Mouse (Mus musculus): ENCODE data around the gene Myl7. TPM values are rescaled to one million over a fixed set of nuclear protein-coding genes. Genes with fewer than 3 reads are reported as not detected.
"Not testable (repeated sequence)": the region's sequence is repeated elsewhere in the genome, so short reads cannot be mapped to it uniquely, and the experiment has no call there.

Gene Myl7
- polyA plus RNA-seq, 1 experiment from 2014 or later = 0.39 TPM

GRCm38 (mm10) chr11:5901950-5902349, 3.4 kb upstream of the Myl7 start:
- H3K27ac ChIP-seq = peak overlapping the region; percentile 82
- peak; percentile 84 for ATAC-seq

GRCm38 (mm10) chr11:5901320-5901719, 2.7 kb upstream of the Myl7 start:
- H3K27me3 ChIP-seq = peaks cover 12% of the 10 kb centered on the region; the same call in 1 of the 2 replicates
- peak; percentile 15; the same call in 1 of the 2 replicates for ATAC-seq
- H3K4me3 ChIP-seq (replicated peaks) = peak overlapping the region; percentile 45
- H3K4me1 ChIP-seq (replicated peaks) = peaks cover 30% of the 10 kb centered on the region
- peak overlapping the region; percentile 71 for H3K9ac ChIP-seq (replicated peaks)
- H3K4me2 ChIP-seq (replicated peaks) = peak overlapping the region; percentile 71
- 15% methylated on average over 3 of the region's 3 CpGs for WGBS
- peak overlapping the region; percentile 82 for H3K27ac ChIP-seq
- no peaks in the 10 kb centered on the region for H3K36me3 ChIP-seq
- H3K9me3 ChIP-seq = no peaks in the 10 kb centered on the region

More at GRCm38 (mm10) chr11:5901950-5902349, 3.4 kb upstream of the Myl7 start:
- Histone ChIP-seq H3K27me3 (peaks cover 6% of the 10 kb centered on the region; the same call in 1 of the 2 replicates), H3K4me2 (replicated peaks) (peak overlapping the region; percentile 71), H3K4me1 (replicated peaks) (peaks cover 30% of the 10 kb centered on the region), H3K9ac (replicated peaks) (peak overlapping the region; percentile 71), H3K9me3 (no peaks in the 10 kb centered on the region), H3K36me3 (no peaks in the 10 kb centered on the region), H3K4me3 (replicated peaks) (peak overlapping the region; percentile 45)
- 0% methylated on average over 32 of the region's 32 CpGs for WGBS

- Histone ChIP-seq H3K4me3 (replicated peaks) (no peak overlapping the region), H3K27ac (no peak overlapping the region), H3K27me3 (peaks cover 14% of the 10 kb centered on the region; the same call in 1 of the 2 replicates), H3K4me2 (replicated peaks) (no peak overlapping the region), H3K9ac (replicated peaks) (no peak overlapping the region), H3K9me3 (no peaks in the 10 kb centered on the region), H3K36me3 (no peaks in the 10 kb centered on the region), H3K4me1 (replicated peaks) (peaks cover 30% of the 10 kb centered on the region)
- no peak for ATAC-seq
- WGBS = 90% methylated on average over 10 of the region's 10 CpGs
Observed at GRCm38 (mm10) chr11:5899286-5899685, 704 bp upstream of the Myl7 start.

GRCm38 (mm10) chr11:5897839-5898238, 743 bp downstream of the Myl7 start:
- Histone ChIP-seq H3K27ac (no peak overlapping the region), H3K4me3 (replicated peaks) (no peak overlapping the region), H3K36me3 (no peaks in the 10 kb centered on the region), H3K9me3 (no peaks in the 10 kb centered on the region), H3K9ac (replicated peaks) (no peak overlapping the region), H3K4me2 (replicated peaks) (no peak overlapping the region), H3K4me1 (replicated peaks) (peaks cover 37% of the 10 kb centered on the region), H3K27me3 (peaks cover 14% of the 10 kb centered on the region; the same call in 1 of the 2 replicates)
- WGBS = 8% methylated on average over 10 of the region's 10 CpGs
- ATAC-seq = no peak

GRCm38 (mm10) chr11:5897230-5897629, 1.4 kb downstream of the Myl7 start:
- Histone ChIP-seq H3K36me3 (no peaks in the 10 kb centered on the region), H3K9me3 (no peaks in the 10 kb centered on the region), H3K27ac (no peak overlapping the region), H3K4me1 (replicated peaks) (peaks cover 37% of the 10 kb centered on the region), H3K4me3 (replicated peaks) (no peak overlapping the region), H3K4me2 (replicated peaks) (no peak overlapping the region), H3K27me3 (peaks cover 14% of the 10 kb centered on the region; the same call in 1 of the 2 replicates), H3K9ac (replicated peaks) (no peak overlapping the region)
- WGBS = 15% methylated on average over 16 of the region's 16 CpGs
- no peak for ATAC-seq

- Histone ChIP-seq H3K9ac (replicated peaks) (no peak overlapping the region), H3K4me2 (replicated peaks) (no peak overlapping the region), H3K4me1 (replicated peaks) (peaks cover 24% of the 10 kb centered on the region), H3K4me3 (replicated peaks) (no peak overlapping the region), H3K27me3 (peaks cover 11% of the 10 kb centered on the region; the same call in 1 of the 2 replicates), H3K9me3 (no peaks in the 10 kb centered on the region), H3K36me3 (no peaks in the 10 kb centered on the region), H3K27ac (no peak overlapping the region)
- WGBS = 73% methylated on average over 6 of the region's 6 CpGs
- ATAC-seq = no peak
Observed at GRCm38 (mm10) chr11:5893807-5894206, 4.8 kb downstream of the Myl7 start.

GRCm38 (mm10) chr11:5892810-5893368, 5.7 kb downstream of the Myl7 start:
- no peak overlapping the region for H3K4me2 ChIP-seq (replicated peaks)
- no peak overlapping the region for H3K27ac ChIP-seq
- no peaks in the 10 kb centered on the region for H3K9me3 ChIP-seq
- peaks cover 23% of the 10 kb centered on the region for H3K4me1 ChIP-seq (replicated peaks)
- 49% methylated on average over 4 of the region's 4 CpGs for WGBS
- H3K36me3 ChIP-seq = no peaks in the 10 kb centered on the region
- H3K9ac ChIP-seq (replicated peaks) = no peak overlapping the region
- H3K27me3 ChIP-seq = peaks cover 11% of the 10 kb centered on the region; the same call in 1 of the 2 replicates
- ATAC-seq = no peak
- H3K4me3 ChIP-seq (replicated peaks) = no peak overlapping the region

GRCm38 (mm10) chr11:5892151-5892591, 6.4 kb downstream of the Myl7 start:
- no peak for ATAC-seq
- 0 out of 2 replicates have a peak, but pooled peaks cover 10% of the 10 kb centered on the region for H3K27me3 ChIP-seq
- peaks cover 23% of the 10 kb centered on the region for H3K4me1 ChIP-seq (replicated peaks)
- 72% methylated on average over 8 of the region's 8 CpGs for WGBS
- H3K4me3 ChIP-seq (replicated peaks) = no peak overlapping the region
- no peak overlapping the region for H3K9ac ChIP-seq (replicated peaks)
- H3K4me2 ChIP-seq (replicated peaks) = no peak overlapping the region
- no peaks in the 10 kb centered on the region for H3K36me3 ChIP-seq
- no peak overlapping the region for H3K27ac ChIP-seq
- H3K9me3 ChIP-seq = no peaks in the 10 kb centered on the region

- not testable (repeated sequence) for H3K9ac ChIP-seq (replicated peaks); H3K27me3 ChIP-seq; H3K4me2 ChIP-seq (replicated peaks); H3K36me3 ChIP-seq; H3K9me3 ChIP-seq; H3K4me3 ChIP-seq (replicated peaks); ATAC-seq; H3K27ac ChIP-seq
- peaks cover 24% of the 10 kb centered on the region for H3K4me1 ChIP-seq (replicated peaks)
- 77% methylated on average over 5 of the region's 5 CpGs for WGBS
Observed at GRCm38 (mm10) chr11:5888563-5888962, 10.0 kb downstream of the Myl7 start.

GRCm38 (mm10) chr11:5887250-5887649, 11.3 kb downstream of the Myl7 start:
- Histone ChIP-seq H3K4me1 (replicated peaks) (peaks cover 14% of the 10 kb centered on the region), H3K27ac (no peak overlapping the region; the same call in 1 of the 2 replicates), H3K27me3 (no peaks in the 10 kb centered on the region), H3K9ac (replicated peaks) (peak overlapping the region; percentile 54), H3K4me2 (replicated peaks) (no peak overlapping the region), H3K9me3 (no peaks in the 10 kb centered on the region), H3K4me3 (replicated peaks) (no peak overlapping the region), H3K36me3 (no peaks in the 10 kb centered on the region)
- 4% methylated on average over 5 of the region's 5 CpGs for WGBS
- ATAC-seq = no peak

GRCm38 (mm10) chr11:5886187-5886586, 12.4 kb downstream of the Myl7 start:
- no peaks in the 10 kb centered on the region for H3K36me3 ChIP-seq
- WGBS = 20% methylated on average over 9 of the region's 9 CpGs
- H3K9ac ChIP-seq (replicated peaks) = no peak overlapping the region

GRCm38 (mm10) chr11:5882518-5882917, 16.1 kb downstream of the Myl7 start:
- Histone ChIP-seq H3K9me3 (no peaks in the 10 kb centered on the region), H3K4me3 (replicated peaks) (no peak overlapping the region), H3K4me2 (replicated peaks) (no peak overlapping the region), H3K36me3 (no peaks in the 10 kb centered on the region), H3K27ac (no peak overlapping the region), H3K9ac (replicated peaks) (no peak overlapping the region), H3K4me1 (replicated peaks) (peaks cover 21% of the 10 kb centered on the region), H3K27me3 (no peaks in the 10 kb centered on the region)
- ATAC-seq = no peak
- WGBS = 80% methylated on average over 8 of the region's 8 CpGs

More at GRCm38 (mm10) chr11:5886187-5886586, 12.4 kb downstream of the Myl7 start:
- no peak overlapping the region for H3K4me2 ChIP-seq (replicated peaks)
- no peak overlapping the region for H3K4me3 ChIP-seq (replicated peaks)
- H3K9me3 ChIP-seq = no peaks in the 10 kb centered on the region
- peak; percentile 57 for ATAC-seq
- no peak overlapping the region for H3K27ac ChIP-seq
- H3K4me1 ChIP-seq (replicated peaks) = peaks cover 13% of the 10 kb centered on the region
- no peaks in the 10 kb centered on the region for H3K27me3 ChIP-seq
